Mouse (Mus musculus) midbrain, embryonic 11.5 days (tissue): ENCODE data around the gene Gpr137b. TPM values are rescaled to one million over a fixed set of nuclear protein-coding genes. Genes with fewer than 3 reads are reported as not detected.
"Not testable (repeated sequence)": the region's sequence is repeated elsewhere in the genome, so short reads cannot be mapped to it uniquely, and the experiment has no call there.

Experiments used
- ATAC-seq: fragments of 200-750 bp; cut with Nextera tagmentation; 2 replicates; pipeline ENCODE4 v1.8.0; 2017; ENCODE audit warnings: moderate TSS enrichment, moderate library complexity; ENCODE audit not compliant: low FRiP score
- DNase-seq: peaks from one replicate; pipeline ENCODE4 v3.0.0; 2015; ENCODE audit warnings: low spot score; ENCODE audit errors: missing footprints
- H3K27ac ChIP-seq: fragments of 300-500 bp; sonication (generic); 2 replicates; pipeline ENCODE4 v1.5.1; 2014; ENCODE audit warnings: low read depth, low read length
- H3K27me3 ChIP-seq: fragments of 300-500 bp; sonication (generic); 2 replicates; pipeline ENCODE4 v1.6.1; 2014; ENCODE audit warnings: mild to moderate bottlenecking, low read length, moderate library complexity, mixed read lengths; ENCODE audit not compliant: control insufficient read depth, insufficient read depth
- H3K36me3 ChIP-seq: fragments of 300-500 bp; sonication (generic); 2 replicates; pipeline ENCODE4 v1.6.1; 2014; ENCODE audit warnings: mild to moderate bottlenecking, low read length, moderate library complexity, mixed read lengths; ENCODE audit not compliant: control insufficient read depth, insufficient read depth
- H3K4me1 ChIP-seq: fragments of 300-500 bp; sonication (generic); 2 replicates; pipeline ENCODE4 v1.6.1; 2014; ENCODE audit warnings: low read length; ENCODE audit not compliant: control insufficient read depth, insufficient read depth
- H3K4me2 ChIP-seq: fragments of 300-500 bp; sonication (generic); 2 replicates; pipeline ENCODE4 v1.6.1; 2014; ENCODE audit warnings: mild to moderate bottlenecking, moderate library complexity
- H3K4me3 ChIP-seq: fragments of 300-500 bp; sonication (generic); 2 replicates; pipeline ENCODE4 v1.5.1; 2014; ENCODE audit warnings: low read depth, low read length
- H3K9ac ChIP-seq: fragments of 300-500 bp; sonication (generic); 2 replicates; pipeline ENCODE4 v1.6.1; 2014; ENCODE audit warnings: low read length
- H3K9me3 ChIP-seq: fragments of 300-500 bp; sonication (generic); 2 replicates; pipeline ENCODE4 v1.6.1; 2016; ENCODE audit warnings: low read length; ENCODE audit not compliant: control insufficient read depth
- WGBS: fragments of 180-500 bp; shearing (Covaris S2); extraction: QIAGEN DNeasy Blood & Tissue Kit; methylation state at CpG from one replicate; pipeline ENCODE4 v1.1.7; 2014; 5-methylcytosine and 5-hydroxymethylcytosine counted together
- polyA plus RNA-seq: library from polyadenylated mRNA; unstranded; fragments of >200 nt; fragmentation: Nextera tagmentation; extraction: Ambion mirVana; gene quantifications from 2 replicates; pipeline ENCODE4 v1.2.1, GENCODE M21; 2014

The Gpr137b gene
- polyA plus RNA-seq, 1 experiment from 2014 or later: 25.4 TPM

GRCm38 (mm10) chr13:13350681-13351080, 43.1 kb downstream of the Gpr137b start:
- not testable (repeated sequence) for H3K4me3 ChIP-seq

GRCm38 (mm10) chr13:13349288-13349687, 44.5 kb downstream of the Gpr137b start:
- H3K4me3 ChIP-seq: no peak overlapping the region
- H3K27me3 ChIP-seq: no peaks in the 10 kb centered on the region
- H3K4me2 ChIP-seq: no peak overlapping the region
- no peak overlapping the region for H3K27ac ChIP-seq
- no peaks in the 10 kb centered on the region for H3K9me3 ChIP-seq
- H3K4me1 ChIP-seq: no peaks in the 10 kb centered on the region
- ATAC-seq (no peak), DNase-seq (peak; percentile 83)
- WGBS: 63% methylated on average over 4 of the region's 4 CpGs
- no peak overlapping the region for H3K9ac ChIP-seq
- no peaks in the 10 kb centered on the region for H3K36me3 ChIP-seq

More at GRCm38 (mm10) chr13:13350681-13351080, 43.1 kb downstream of the Gpr137b start:
- H3K9me3 ChIP-seq, H3K9ac ChIP-seq, H3K4me1 ChIP-seq, H3K4me2 ChIP-seq, DNase-seq, H3K27ac ChIP-seq, ATAC-seq, H3K27me3 ChIP-seq, H3K36me3 ChIP-seq: not testable (repeated sequence)
- WGBS: 91% methylated on average over 7 of the region's 7 CpGs

- not testable (repeated sequence) for H3K27me3 ChIP-seq, ATAC-seq, H3K4me3 ChIP-seq, H3K4me2 ChIP-seq, H3K9me3 ChIP-seq, H3K36me3 ChIP-seq, H3K4me1 ChIP-seq, H3K27ac ChIP-seq, H3K9ac ChIP-seq, DNase-seq
- WGBS: 53% methylated on average over 12 of the region's 12 CpGs
Observed at GRCm38 (mm10) chr13:13347634-13348412, 46.0 kb downstream of the Gpr137b start.

- H3K27ac ChIP-seq, DNase-seq, H3K27me3 ChIP-seq, ATAC-seq, H3K9me3 ChIP-seq, H3K4me1 ChIP-seq, H3K9ac ChIP-seq, H3K4me2 ChIP-seq, H3K4me3 ChIP-seq, H3K36me3 ChIP-seq: not testable (repeated sequence)
- 93% methylated on average over 7 of the region's 8 CpGs for WGBS
Observed at GRCm38 (mm10) chr13:13337361-13337760, 56.5 kb downstream of the Gpr137b start.

- peak; percentile 67 for ATAC-seq
- 0% methylated on average over 2 of the region's 2 CpGs for WGBS
- no peak overlapping the region for H3K9ac ChIP-seq
Observed at GRCm38 (mm10) chr13:13328876-13329275, 64.9 kb downstream of the Gpr137b start.

More at GRCm38 (mm10) chr13:13328876-13329275, 64.9 kb downstream of the Gpr137b start:
- H3K36me3 ChIP-seq: no peaks in the 10 kb centered on the region
- H3K27me3 ChIP-seq: no peaks in the 10 kb centered on the region
- H3K4me1 ChIP-seq: no peaks in the 10 kb centered on the region
- peak; percentile 93 for DNase-seq
- H3K27ac ChIP-seq: no peak overlapping the region
- no peak overlapping the region for H3K4me3 ChIP-seq
- H3K9me3 ChIP-seq: no peaks in the 10 kb centered on the region
- H3K4me2 ChIP-seq: no peak overlapping the region

Other genes starting within 250 kb of the Gpr137b start
- gene Prl2c5, start 211.3 kb downstream of the Gpr137b start, polyA plus RNA-seq: not detected in 2 replicates
- 42.7 and 44.2 TPM in 2 replicates for gene Nid1, start 43.5 kb upstream of the Gpr137b start, polyA plus RNA-seq
- gene Lyst, start 196.4 kb upstream of the Gpr137b start, polyA plus RNA-seq: 1.8 and 2.5 TPM in 2 replicates